Mouse (Mus musculus) mammary gland, adult 2 months (tissue): Measurements from ENCODE around the gene Hist2h2ab. TPM values are rescaled to one million over a fixed set of nuclear protein-coding genes. Genes with fewer than 3 reads are reported as not detected.

Experiments used
- polyA plus RNA-seq: library from polyadenylated mRNA; depleted of rRNA; stranded (reverse); fragments of >200 nt; gene quantifications from 2 replicates; pipeline ENCODE4 v1.2.3, GENCODE M21; 2012; ENCODE audit warnings: low replicate concordance; rRNA removed

Hist2h2ab gene
- polyA plus RNA-seq, result 3.1 TPM in 1 of 2 replicates, not detected in the other

GRCm38 (mm10) chr3:96219661-96220130, at the start of gene Hist2h2ab, which contains the start of gene Bola1:
Gene Hist2h2ab (plus strand): TSS chr3:96219865.
Gene Bola1 (minus strand): TSS chr3:96219709.

GRCm38 (mm10) chr3:96172197-96173178, 47.2 kb upstream of the Hist2h2ab start, which contains the start of gene Sf3b4:
Gene Sf3b4 (plus strand): TSS chr3:96172332.

DNA sequence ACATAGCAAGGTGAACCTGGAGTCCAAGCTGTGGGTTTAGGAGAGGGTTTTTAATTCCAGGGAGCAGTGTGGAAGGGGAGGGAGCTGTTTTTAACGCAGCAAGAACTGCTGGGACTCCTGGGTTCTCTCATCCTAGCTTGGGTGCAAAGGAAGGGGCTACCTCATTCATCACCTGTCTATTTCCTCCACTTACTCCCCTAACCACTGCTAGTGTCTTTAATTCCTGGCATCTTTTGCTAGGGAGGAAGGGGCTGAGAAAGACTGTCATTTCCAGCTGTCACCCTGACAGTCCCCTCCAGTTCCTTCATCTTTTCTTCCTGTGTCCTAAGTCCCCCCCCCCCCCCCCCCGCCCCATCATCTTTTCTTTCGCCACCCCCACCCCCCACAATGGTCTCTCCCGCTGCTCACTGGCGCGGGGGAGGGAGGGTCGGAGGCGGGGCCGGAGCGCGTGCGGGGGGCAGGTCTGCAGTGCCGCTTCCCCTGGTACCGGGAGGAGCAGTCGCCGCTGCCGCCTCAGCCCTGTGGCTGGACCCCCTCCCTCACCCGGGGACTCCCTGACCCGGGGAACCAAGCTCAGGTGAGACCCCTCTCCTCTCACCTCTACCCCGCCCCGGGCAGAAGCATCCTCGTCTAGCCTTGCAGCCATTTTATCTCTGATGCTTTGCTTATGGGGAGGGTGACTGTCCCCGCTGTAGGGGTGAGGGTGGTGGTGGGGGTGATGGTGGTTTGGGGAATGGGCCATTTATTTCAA, 38.8 kb upstream of the Hist2h2ab start, which contains the start of gene Sv2a:
Gene Sv2a (plus strand): TSS at position 425 of the 751 bp plus-strand sequence.

DNA sequence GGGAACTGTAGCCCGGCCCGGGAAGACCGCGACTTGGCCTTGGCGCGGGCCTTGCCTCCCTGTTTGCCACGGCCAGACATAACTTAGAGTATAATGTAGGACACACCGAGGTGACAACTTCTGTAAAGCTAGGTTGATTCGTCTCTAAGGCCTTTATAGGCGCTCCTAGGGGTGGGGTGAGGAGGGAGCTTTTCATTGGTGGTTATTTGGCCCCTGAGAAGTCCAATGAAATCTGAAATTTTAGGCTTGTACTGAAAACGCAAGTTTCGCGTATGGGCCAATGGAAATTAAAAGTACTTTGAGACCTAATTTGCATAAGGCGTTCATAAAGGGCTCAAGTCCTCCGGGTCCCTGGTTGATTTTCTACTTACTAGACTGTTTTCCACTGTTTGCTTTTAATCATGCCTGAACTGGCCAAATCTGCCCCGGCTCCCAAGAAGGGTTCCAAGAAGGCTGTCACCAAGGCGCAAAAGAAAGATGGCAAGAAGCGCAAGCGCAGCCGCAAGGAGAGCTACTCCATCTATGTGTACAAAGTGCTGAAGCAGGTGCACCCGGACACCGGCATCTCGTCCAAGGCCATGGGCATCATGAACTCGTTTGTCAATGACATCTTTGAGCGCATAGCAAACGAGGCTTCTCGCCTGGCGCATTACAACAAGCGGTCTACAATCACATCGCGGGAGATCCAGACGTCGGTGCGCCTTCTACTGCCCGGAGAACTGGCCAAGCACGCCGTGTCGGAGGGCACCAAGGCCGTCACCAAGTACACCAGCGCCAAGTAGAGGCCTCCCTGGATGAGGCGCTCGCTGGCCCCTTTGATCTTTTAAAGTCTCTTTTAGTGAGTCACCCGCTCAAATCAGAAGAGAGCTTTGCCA, 1.3 kb downstream of the Hist2h2ab start, which contains the start of the genes Hist2h2ac and Hist2h2be:
Gene Hist2h2ac (minus strand): TSS at position 116 of the 875 bp plus-strand sequence.
Gene Hist2h2be (plus strand): TSS at position 355 of the 875 bp plus-strand sequence.

GRCm38 (mm10) chr3:96238954-96239793, 19.5 kb downstream of the Hist2h2ab start, which contains the start of gene Hist2h3c2:
Gene Hist2h3c2 (minus strand): TSS chr3:96239127.

GRCm38 (mm10) chr3:96239949-96240798, 20.5 kb downstream of the Hist2h2ab start, which contains the start of gene Hist2h2aa2:
Gene Hist2h2aa2 (minus strand): TSS chr3:96240276.

DNA sequence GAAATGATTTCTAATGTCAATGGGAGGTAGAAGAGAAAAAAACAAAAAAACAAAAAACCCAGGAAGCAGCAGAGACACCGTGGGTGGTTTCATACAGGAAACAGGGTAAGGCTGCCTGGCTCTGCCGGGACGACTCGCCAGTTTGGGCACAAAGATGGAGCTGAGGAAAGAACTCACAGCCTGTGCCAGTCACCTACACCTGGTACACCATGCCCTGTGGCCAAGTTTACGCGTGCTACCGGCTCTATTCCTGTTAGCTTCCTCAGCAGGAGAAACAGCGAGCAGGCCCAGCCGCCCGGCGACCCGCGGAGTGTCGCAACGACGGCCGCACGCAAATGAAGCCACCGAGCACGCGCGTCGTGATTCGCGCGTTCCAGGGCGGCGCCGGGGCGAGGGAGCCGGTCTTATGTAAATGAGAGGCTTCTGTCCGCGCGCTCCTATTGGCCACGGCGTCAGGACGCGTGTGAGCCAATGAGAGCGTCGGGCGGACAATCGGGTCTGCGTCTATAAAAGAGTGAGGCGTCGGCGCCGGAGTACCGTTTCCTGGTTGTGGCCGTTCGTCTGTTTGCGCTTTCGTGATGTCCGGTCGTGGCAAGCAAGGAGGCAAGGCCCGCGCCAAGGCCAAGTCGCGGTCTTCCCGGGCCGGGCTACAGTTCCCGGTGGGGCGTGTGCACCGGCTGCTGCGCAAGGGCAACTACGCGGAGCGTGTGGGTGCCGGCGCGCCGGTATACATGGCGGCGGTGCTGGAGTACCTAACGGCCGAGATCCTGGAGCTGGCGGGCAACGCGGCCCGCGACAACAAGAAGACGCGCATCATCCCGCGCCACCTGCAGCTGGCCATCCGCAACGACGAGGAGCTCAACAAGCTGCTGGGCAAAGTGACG, 25.6 kb downstream of the Hist2h2ab start, which contains the start of gene Hist2h2aa1:
Gene Hist2h2aa1 (plus strand): TSS at position 495 of the 884 bp plus-strand sequence.

GRCm38 (mm10) chr3:96246427-96246856, 26.8 kb downstream of the Hist2h2ab start, which contains the start of gene Hist2h3c1:
Gene Hist2h3c1 (plus strand): TSS chr3:96246685.

GRCm38 (mm10) chr3:96262979-96263550, 43.4 kb downstream of the Hist2h2ab start, which contains the start of gene Hist2h4:
Gene Hist2h4 (minus strand): TSS chr3:96263311.

GRCm38 (mm10) chr3:96268051-96268775, 48.5 kb downstream of the Hist2h2ab start, which contains the start of gene Hist2h3b:
Gene Hist2h3b (plus strand): TSS chr3:96268654.

Other genes with a start within 250 kb of the Hist2h2ab start
- gene Plekho1, start 223.9 kb upstream of the Hist2h2ab start, polyA plus RNA-seq, result 53.2 and 72.6 TPM in 2 replicates
- 4.3 and 7.9 TPM in 2 replicates for gene Vps45, start 161.4 kb upstream of the Hist2h2ab start, polyA plus RNA-seq
- gene Otud7b, start 115.3 kb upstream of the Hist2h2ab start, polyA plus RNA-seq, result 10.1 and 22.4 TPM in 2 replicates
- 10.8 and 22.4 TPM in 2 replicates for gene Mtmr11, start 57.9 kb upstream of the Hist2h2ab start, polyA plus RNA-seq
- gene Sf3b4, start 47.5 kb upstream of the Hist2h2ab start, polyA plus RNA-seq, result 64.9 and 128 TPM in 2 replicates
- 1.4 and 1.5 TPM in 2 replicates for gene Sv2a, start 38.7 kb upstream of the Hist2h2ab start, polyA plus RNA-seq
- 36.4 and 85.0 TPM in 2 replicates for gene Bola1, start 156 bp upstream of the Hist2h2ab start, polyA plus RNA-seq
- gene Hist2h2ac, start 1.0 kb downstream of the Hist2h2ab start, polyA plus RNA-seq, result 2.5 and 23.4 TPM in 2 replicates
- 4.8 and 7.8 TPM in 2 replicates for gene Hist2h2be, start 1.3 kb downstream of the Hist2h2ab start, polyA plus RNA-seq
- 25.1 and 89.4 TPM in 2 replicates for gene Hist2h3c2, start 19.3 kb downstream of the Hist2h2ab start, polyA plus RNA-seq
- gene Hist2h2aa2, start 20.4 kb downstream of the Hist2h2ab start, polyA plus RNA-seq, result 28.8 and 350 TPM in 2 replicates
- gene Hist2h2aa1, start 25.6 kb downstream of the Hist2h2ab start, polyA plus RNA-seq, result 270 and 607 TPM in 2 replicates
- gene Hist2h3c1, start 26.8 kb downstream of the Hist2h2ab start, polyA plus RNA-seq, result not detected in 2 replicates
- gene Hist2h4, start 43.4 kb downstream of the Hist2h2ab start, polyA plus RNA-seq, result 2.7 and 10.1 TPM in 2 replicates
- 20.1 and 116 TPM in 2 replicates for gene Hist2h3b, start 48.8 kb downstream of the Hist2h2ab start, polyA plus RNA-seq
- 1.1 and 3.8 TPM in 2 replicates for gene Hist2h2bb, start 49.9 kb downstream of the Hist2h2ab start, polyA plus RNA-seq
- 4.5 and 11.6 TPM in 2 replicates for gene Fcgr1, start 74.1 kb downstream of the Hist2h2ab start, polyA plus RNA-seq
- 0.29 and 0.76 TPM in 2 replicates for gene BC107364, start 232.4 kb downstream of the Hist2h2ab start, polyA plus RNA-seq